Mouse (Mus musculus): ENCODE results near the gene Tgm1.

Tgm1 gene

DNA sequence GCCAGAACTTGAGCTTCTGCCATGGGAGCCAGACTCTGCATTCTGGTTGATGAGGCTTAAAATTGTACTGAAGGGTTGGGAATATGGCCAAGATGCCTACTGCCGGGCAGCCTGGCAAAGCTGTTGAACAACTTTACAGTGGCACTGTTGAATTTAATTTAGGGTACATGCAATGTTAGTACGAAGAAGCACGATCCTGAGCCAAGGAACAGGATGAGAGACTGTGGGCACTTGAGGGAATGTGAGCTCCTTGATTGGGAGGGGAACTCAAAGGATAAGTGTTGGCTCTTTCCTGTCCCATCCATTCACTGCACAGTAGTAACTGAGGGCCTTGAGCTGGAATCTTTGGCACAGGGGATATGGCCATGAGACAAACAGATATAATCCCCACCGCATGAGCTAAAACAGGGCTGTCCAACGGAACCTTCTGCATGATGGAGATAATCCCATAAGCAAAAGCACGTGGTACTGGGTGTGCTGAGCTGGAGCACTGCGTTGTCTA lies 16.9 kb upstream of the Tgm1 start:
- no peak for TF ChIP-seq GATA4 (IDR thresholded peaks at IDR 0.05; ENCODE audit: insufficient replicate concordance, low read length)

DNA sequence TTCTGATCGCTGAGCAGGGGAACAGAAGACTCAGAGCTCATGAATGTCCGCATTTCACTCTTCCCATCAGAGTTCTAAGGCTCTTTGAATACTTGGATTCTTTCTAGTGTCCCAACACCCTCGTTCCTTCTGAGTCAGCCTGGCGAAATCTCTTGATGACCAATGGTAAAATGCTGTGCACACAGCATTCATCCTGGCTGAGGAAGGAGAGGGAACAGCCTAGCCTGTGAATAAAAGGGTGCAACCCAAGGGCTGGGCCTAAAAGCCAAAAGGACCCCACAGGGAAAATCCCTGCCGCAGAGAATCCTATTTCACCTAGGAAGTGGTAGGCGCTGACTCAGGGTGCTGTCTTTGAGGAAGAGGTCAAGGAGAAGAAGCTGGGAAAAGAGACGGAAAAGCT lies 16.4 kb upstream of the Tgm1 start:
- no peak for TF ChIP-seq GATA4 (IDR thresholded peaks at IDR 0.05; ENCODE audit: insufficient replicate concordance, low read length)

DNA sequence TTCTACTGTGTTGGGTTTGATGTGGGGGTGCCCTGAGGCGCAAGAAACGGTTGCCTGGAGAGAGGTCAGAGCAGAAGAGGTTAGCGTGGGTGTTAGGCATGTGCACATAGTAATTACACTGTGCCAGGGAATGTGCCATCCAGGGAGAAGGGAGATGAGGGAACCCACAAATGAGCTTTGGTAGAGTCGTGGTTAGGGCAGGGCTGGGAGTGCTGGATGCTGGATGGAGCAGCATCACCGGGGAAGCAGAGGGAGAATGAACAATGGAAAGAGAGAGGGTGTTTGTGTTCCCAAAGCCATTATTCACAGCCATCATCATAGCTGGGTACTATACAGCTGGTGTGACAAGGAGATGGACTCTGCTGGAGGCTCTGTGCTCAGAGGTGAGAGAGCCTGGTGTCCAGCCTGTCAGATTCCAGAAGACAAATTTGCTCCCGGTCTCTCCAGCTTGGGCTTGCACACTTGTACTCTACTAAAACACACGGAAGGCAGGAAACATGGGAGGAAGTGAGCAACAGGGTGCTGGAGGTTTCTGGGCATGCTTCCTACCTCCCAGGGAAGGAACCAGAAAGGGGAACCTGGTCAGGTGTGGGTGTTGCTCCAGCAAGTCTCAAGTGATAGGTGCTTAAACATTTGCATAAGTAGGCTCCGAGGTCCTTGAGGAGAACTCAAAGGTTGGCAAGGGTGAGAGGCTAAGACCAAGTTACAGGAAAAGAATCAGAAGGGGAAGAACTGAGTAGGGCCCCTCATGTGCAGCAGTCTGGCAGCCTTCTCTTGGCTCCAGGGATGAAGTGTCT lies 14.4 kb upstream of the Tgm1 start:
- TF ChIP-seq GATA4 (IDR thresholded peaks at IDR 0.05; ENCODE audit: insufficient replicate concordance, low read length), result no peak

DNA sequence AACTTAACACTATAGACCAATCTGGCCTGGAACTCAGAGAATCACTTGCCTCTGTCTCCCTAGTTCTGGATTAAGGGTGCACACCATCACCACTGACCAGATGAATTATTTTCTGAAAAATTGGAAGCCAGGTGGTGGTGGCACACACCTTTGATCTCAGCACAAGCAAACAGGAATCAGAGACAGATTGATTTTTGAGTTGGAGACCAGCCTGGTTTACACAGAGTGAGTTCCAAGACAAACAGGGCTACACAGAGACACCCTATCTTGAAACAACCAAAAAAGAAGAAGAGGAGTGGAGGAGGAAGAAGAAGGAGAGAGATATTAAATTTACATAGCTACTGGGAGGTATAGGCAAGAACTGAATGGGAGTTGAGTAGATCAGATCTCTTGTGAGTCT lies 12.5 kb upstream of the Tgm1 start:
- TF ChIP-seq GATA4 (IDR thresholded peaks at IDR 0.05; ENCODE audit: insufficient replicate concordance, low read length), result no peak

DNA sequence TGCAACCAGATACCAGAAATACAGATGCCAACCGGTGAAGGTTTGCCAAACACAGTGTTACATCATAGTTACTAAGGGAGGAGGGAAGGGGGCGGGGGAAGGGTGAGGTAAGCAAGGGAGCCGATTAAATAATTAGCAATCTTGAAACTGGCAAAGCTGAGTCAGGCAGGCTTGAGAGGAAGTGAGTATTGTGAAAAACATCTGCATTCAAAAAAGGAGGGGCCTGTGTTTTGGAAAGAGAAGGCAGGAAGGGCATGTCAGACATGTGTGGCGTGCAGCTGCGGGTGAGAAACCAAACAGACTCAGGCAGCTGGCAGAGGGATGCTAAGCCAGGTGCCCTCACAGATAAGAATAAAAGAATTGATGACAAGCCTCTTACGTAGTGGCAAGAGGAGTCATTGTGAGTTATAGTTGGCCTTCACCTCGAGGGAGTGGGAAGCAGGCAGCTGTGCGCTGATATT lies 10.7 kb upstream of the Tgm1 start:
- TF ChIP-seq GATA4 (IDR thresholded peaks at IDR 0.05; ENCODE audit: insufficient replicate concordance, low read length), result peak; percentile 52; the same call in 1 of the 2 replicates

DNA sequence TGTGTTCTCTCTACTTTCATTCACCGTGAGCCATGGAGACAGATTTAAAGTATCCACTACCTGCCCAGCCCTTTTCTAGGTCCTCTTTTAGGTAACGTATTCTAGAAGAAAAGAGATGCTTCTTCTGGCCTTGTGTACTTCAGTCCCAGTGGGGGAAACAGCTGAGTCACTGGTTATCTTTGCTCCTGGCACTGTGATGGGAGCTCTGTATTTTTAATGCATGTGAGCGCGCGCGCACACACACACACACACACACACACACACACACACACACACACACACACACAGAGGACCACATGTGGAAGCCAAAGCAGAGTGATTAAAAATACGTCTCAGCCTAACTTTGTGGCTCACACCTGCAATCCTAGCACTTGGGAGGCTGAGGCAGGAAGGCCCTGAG lies 9.7 kb upstream of the Tgm1 start:
- TF ChIP-seq GATA4 (IDR thresholded peaks at IDR 0.05; ENCODE audit: insufficient replicate concordance, low read length), result no peak

DNA sequence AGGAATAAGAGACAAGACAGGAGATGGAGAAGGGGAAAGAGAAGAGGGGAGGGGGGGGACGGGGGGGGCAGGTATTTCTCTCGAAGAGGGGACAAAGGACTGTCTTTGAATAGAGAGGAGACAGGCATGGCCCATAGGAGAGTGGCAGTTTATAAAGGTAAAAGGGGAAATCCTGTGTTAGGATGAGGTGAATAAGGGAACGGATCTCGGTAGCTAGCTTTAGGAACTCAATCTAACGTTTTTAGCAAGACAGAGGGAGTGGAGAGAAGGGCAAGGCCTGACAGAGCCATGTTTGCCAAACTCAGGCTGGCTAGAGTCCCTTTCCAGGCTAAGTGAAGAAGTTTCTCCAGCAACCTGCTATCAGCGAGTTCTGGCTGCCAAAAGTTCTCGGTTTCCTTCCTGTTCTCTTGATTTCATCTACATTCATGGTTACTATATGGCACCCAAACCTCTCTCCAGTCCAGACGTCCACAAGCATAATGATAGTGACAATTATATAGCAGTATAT lies 8.8 kb upstream of the Tgm1 start:
- no peak for TF ChIP-seq GATA4 (IDR thresholded peaks at IDR 0.05; ENCODE audit: insufficient replicate concordance, low read length)

DNA sequence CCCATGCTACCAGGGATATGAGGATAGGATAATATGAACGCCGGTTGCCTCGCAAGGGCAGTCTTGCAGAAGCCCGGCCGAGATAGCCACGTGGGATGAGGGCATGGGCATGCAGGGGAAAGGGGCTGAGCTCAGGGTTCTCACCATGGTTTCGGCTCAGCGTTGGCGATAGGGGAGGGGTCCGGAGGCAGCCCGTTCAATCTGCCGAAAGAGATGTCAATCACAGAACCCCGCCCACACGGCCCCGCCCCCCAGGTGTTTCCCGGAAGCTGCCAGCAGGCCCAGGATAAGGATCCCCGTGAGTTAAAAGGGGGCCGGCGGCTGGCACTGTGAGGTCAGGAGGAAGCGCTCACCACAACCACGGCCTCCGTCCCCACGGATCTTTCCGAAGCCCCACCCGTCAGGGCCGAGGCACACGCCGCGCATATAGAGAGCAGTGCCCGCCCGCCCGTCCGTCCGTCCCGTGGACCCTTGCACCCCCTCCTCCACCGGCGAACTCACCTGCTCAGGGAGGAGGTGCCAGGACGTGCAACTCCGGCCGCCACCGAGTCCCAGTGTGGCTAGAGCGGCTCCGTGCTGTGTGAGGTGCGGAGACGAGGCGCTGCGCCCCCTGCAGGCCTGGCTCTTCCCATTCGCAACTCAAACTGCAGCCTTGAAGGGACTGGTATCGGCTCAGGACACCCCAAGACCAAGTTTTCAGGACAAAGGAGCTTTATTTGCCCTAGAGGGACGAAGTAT lies 8.1 kb upstream of the Tgm1 start, which contains the start of gene Rabggta:
TSS of gene Rabggta (minus strand) at position 564 of the 738 bp plus-strand sequence.
- TF ChIP-seq GATA4 (IDR thresholded peaks at IDR 0.05; ENCODE audit: insufficient replicate concordance, low read length), result no peak

DNA sequence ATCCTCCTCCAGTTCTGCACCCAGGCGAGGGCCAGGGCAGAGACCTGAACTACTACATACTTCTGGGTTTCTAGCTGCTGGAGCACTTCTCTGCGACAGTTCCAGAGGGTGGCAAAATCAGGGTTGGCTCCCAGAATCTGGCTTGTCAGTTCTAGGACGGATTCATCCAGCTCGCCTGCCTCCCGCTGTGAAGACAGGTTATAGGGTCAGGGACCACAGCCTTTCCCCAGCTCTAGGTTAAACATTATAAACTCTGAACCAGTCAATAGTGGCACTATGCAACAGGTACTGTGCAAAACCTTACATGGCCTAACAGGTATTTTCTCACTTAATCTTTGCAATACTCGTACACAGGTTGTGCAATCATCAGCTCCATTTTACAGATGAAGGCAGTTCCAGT lies 7.3 kb upstream of the Tgm1 start:
- no peak for TF ChIP-seq GATA4 (IDR thresholded peaks at IDR 0.05; ENCODE audit: insufficient replicate concordance, low read length)

DNA sequence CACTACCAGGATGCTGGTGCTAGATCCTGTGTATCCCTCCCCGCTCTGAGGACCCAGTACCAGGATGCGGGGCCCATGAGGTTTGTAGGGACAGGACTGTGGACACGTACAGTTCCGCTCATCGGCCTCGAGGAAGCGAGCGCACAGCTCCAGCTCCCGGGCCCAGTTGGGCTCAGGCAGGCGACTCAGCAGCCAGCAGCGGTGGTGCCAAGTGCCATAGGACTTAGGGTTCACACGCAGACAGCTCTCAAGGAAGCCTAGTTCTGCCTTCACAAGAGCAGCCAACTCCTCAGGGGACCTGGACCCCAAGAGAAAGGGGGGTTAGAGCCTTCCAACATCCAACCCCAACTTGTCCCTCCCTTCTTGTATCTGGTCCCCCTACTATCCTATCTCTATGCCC lies 6.9 kb upstream of the Tgm1 start:
- no peak for TF ChIP-seq GATA4 (IDR thresholded peaks at IDR 0.05; ENCODE audit: insufficient replicate concordance, low read length)

DNA sequence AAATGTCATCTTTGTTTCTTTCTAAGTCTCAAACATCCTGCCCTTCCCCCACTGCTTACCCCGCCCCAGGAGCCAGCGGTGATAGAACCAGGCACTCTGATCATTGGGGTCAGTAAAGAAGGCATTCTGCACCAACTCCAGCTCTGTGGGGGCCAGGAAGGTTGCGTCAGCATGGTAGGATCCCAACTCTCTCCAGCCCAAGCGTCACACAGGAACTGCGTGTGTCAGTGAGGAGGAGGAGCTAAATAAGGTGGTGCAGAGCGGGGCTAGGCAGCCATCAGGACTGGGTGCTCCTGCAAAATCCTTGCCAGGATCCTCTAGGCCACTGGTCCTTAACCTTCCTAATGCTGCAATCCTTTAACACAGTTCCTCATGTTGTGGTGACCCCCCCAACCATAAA lies 6.0 kb upstream of the Tgm1 start:
- TF ChIP-seq GATA4 (IDR thresholded peaks at IDR 0.05; ENCODE audit: insufficient replicate concordance, low read length), result no peak

DNA sequence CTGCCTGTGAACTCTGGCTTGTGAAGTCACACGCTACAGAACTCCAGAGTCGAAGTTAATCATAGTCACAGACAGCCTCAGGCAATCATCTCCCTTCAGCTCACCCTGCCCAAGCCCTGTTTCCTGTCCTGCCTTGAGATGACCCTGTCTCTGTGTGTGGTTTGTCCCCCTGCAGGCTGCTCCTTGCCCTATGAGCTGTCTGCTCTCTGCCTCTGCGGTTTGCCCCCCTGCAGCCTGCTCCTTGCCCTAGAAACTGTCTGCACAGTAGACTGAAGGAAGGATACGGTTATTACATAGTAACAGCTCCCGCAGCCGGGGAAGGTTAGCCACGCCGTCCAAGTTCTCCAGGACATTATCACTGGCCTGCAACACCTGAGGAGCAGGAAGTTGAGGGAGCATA lies 3.2 kb upstream of the Tgm1 start:
- TF ChIP-seq GATA4 (IDR thresholded peaks at IDR 0.05; ENCODE audit: insufficient replicate concordance, low read length), result no peak

DNA sequence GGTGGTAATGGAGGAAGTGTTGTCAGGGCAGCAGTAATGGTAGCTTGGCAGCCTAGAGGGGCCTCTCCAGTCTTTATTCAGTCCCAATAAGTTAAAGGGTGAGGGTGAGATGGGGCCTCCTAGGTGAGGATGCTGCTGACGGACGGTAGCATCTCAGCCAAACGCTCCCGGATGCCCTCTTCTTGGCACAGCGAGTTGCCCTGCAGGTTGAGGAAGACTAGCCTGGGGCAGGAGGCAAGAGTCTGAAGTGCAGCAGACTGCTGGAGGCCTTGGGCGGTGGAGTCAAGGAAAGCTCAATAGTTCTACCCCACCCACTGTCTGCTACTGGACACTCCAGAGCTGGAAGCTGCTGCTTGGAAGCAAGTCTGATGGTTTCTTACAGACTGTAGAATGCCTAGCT lies 2.5 kb upstream of the Tgm1 start:
- no peak for TF ChIP-seq GATA4 (IDR thresholded peaks at IDR 0.05; ENCODE audit: insufficient replicate concordance, low read length)

DNA sequence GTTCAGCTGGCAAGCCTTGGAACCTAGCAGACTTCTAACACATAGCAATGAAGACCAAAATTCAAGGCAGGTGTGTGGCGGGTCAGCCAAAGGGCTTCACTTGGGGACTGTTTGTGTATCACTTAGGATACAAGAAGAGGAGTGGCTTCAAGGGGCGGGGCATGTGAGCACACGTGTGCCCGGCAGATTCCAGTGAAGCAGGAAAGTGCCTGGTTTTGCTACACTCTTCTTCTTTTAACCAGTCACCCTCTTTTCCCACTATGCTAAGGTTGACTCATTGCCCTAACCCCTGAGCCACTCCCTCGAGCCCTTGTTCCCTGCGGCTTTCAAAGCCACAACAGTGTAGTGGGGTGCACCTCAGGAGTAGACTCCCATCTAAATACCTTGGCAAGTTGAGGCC lies 1.2 kb upstream of the Tgm1 start:
- no peak for TF ChIP-seq GATA4 (IDR thresholded peaks at IDR 0.05; ENCODE audit: insufficient replicate concordance, low read length)

DNA sequence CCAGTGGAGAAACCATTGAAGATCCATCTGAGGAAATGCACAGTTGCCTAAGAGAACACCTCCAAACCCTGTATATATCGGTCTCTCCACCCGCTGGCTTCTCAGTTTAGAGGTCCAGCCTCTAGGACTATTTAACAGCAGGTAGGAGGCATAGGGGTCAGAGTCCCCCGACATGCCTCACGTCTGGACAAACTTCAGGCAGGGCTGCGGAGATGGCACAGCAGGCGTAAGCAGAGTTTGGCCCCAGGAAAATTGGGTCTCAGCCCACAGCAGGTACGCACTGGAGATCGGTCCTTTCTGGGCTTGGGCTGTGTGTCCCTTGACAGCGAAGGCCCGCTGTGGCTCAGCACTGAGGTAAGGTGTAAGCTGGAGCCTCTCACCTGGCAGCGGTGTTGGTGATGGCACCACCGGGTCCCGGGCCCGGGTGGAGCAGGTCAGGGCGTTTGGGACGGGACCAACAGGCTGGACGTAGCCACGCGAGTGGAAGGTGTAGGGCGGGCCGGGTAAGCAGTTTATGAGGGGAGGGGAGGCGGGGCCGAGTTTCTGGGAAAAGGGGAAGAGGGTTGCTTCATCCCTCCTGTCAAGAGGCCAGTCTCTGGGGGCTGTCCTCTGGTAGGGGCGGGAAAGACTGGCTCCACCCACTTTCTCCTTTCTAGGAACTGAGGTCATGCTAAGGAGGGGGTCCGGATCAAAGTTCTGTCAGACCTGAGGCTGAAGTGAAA lies 558 bp downstream of the Tgm1 start:
- no peak for TF ChIP-seq GATA4 (IDR thresholded peaks at IDR 0.05; ENCODE audit: insufficient replicate concordance, low read length)
